Mouse (Mus musculus) ES-E14 (cell line): ENCODE measurements at regions not wholly inside any gene's neighbourhood (a gene's known extent, or its start where the extent isn't known, plus 50 kb on each side); places are given as distances from the start of the nearest gene placed in this dataset.

Experiments
- CHD2 ChIP-seq: IDR thresholded peaks from 2 replicates; pipeline ENCODE4 v1.6.1; 2014; ENCODE audit warnings: mild to moderate bottlenecking, low read depth, low read length, inconsistent platforms
- HCFC1 ChIP-seq: IDR thresholded peaks from 2 replicates; pipeline ENCODE4 v1.6.1; 2012; ENCODE audit warnings: low read length, inconsistent platforms, borderline replicate concordance; ENCODE audit not compliant: insufficient read depth
- MAFK ChIP-seq: IDR thresholded peaks from 2 replicates; pipeline ENCODE4 v1.6.1; 2014; ENCODE audit warnings: mild to moderate bottlenecking, low read depth, low read length, inconsistent platforms; ENCODE audit not compliant: insufficient read depth
- ZC3H11A ChIP-seq: IDR thresholded peaks from 2 replicates; pipeline ENCODE4 v1.6.1; 2012; ENCODE audit warnings: low read depth, mild to moderate bottlenecking, inconsistent platforms, low read length, borderline replicate concordance
- ZNF384 ChIP-seq: IDR thresholded peaks from 2 replicates; pipeline ENCODE4 v1.6.1; 2012; ENCODE audit warnings: low read depth, low read length, inconsistent platforms

DNA sequence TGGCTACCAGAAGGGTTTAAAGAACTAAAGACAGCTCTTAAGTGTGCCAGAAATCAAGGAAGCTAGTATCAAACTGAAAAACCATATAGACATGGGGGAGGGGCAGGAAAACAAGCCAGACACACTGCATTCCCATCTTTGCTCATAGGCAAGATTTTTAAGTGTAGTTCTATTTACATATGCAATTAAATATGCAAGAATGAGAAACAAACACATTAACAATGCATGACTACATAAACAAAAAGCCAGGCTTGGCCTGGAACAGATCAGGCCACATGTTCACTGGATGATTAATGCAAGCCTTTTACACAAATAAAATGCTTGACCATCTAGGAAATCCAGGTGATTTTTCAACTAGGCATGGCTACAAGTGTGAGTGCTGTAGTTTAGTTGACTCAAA is 798.0 kb downstream of the Cypt12 start:
- TF ChIP-seq HCFC1 (no peak), MAFK (no peak), CHD2 (no peak), ZNF384 (no peak), ZC3H11A (no peak)
